Mouse (Mus musculus) hindbrain, embryonic 15.5 days (tissue): ENCODE measurements around the gene Cavin2. TPM values are rescaled to one million over a fixed set of nuclear protein-coding genes. Genes with fewer than 3 reads are reported as not detected.

Experiments used
- ATAC-seq: fragments of 200-750 bp; cut with Nextera tagmentation; 2 replicates; pipeline ENCODE4 v1.8.0; 2017; ENCODE audit warnings: low read depth, moderate number of reproducible peaks, moderate TSS enrichment; ENCODE audit not compliant: low FRiP score
- H3K27ac ChIP-seq: fragments of 300-500 bp; sonication (generic); replicated peaks from 2 replicates; pipeline ENCODE4 v1.5.1; 2015; ENCODE audit warnings: mild to moderate bottlenecking, inconsistent platforms
- H3K27me3 ChIP-seq: fragments of 300-500 bp; sonication (generic); 2 replicates; pipeline ENCODE4 v1.6.1; 2015; ENCODE audit warnings: control low read depth, inconsistent platforms
- H3K36me3 ChIP-seq: fragments of 300-500 bp; sonication (generic); 2 replicates; pipeline ENCODE4 v1.6.1; 2015; ENCODE audit warnings: control low read depth, inconsistent platforms
- H3K4me1 ChIP-seq: fragments of 300-500 bp; sonication (generic); replicated peaks from 2 replicates; pipeline ENCODE4 v1.6.1; 2015; ENCODE audit warnings: control low read depth, inconsistent platforms
- H3K4me2 ChIP-seq: fragments of 300-500 bp; sonication (generic); 2 replicates; pipeline ENCODE4 v1.6.1; 2015; ENCODE audit warnings: moderate library complexity, mild to moderate bottlenecking, inconsistent platforms
- H3K4me3 ChIP-seq: fragments of 300-500 bp; sonication (generic); 2 replicates; pipeline ENCODE4 v1.5.1; 2015; ENCODE audit warnings: mild to moderate bottlenecking, inconsistent platforms
- H3K9ac ChIP-seq: fragments of 300-500 bp; sonication (generic); 2 replicates; pipeline ENCODE4 v1.6.1; 2015; ENCODE audit warnings: inconsistent platforms
- H3K9me3 ChIP-seq: fragments of 300-500 bp; sonication (generic); 2 replicates; pipeline ENCODE4 v1.6.1; 2016; ENCODE audit warnings: control low read depth, inconsistent platforms
- WGBS: fragments of 180-500 bp; shearing (Covaris S2); methylation state at CpG from one replicate; pipeline ENCODE4 v1.1.7; 2015; 5-methylcytosine and 5-hydroxymethylcytosine counted together
- polyA plus RNA-seq: library from polyadenylated mRNA; unstranded; fragments of >200 nt; fragmentation: Nextera tagmentation; extraction: Ambion mirVana; gene quantifications from 2 replicates; pipeline ENCODE4 v1.2.1, GENCODE M21; 2015

Gene Cavin2
- polyA plus RNA-seq, 1 experiment from 2014 or later: 10.9 TPM

GRCm38 (mm10) chr1:51332986-51333385, 44.1 kb downstream of the Cavin2 start:
- Histone ChIP-seq H3K27me3 (no peaks in the 10 kb centered on the region), H3K9me3 (no peaks in the 10 kb centered on the region), H3K27ac (peak overlapping the region; percentile 59), H3K4me3 (peak overlapping the region; percentile 19; the same call in 1 of the 2 replicates), H3K4me2 (peak overlapping the region; percentile 47), H3K9ac (no peak overlapping the region), H3K36me3 (no peaks in the 10 kb centered on the region), H3K4me1 (peaks cover 23% of the 10 kb centered on the region)
- WGBS: 48% methylated on average over 6 of the region's 6 CpGs
- no peak for ATAC-seq

GRCm38 (mm10) chr1:51333557-51334285, 44.8 kb downstream of the Cavin2 start:
- Histone ChIP-seq H3K27ac (peak overlapping the region; percentile 72), H3K4me2 (peak overlapping the region; percentile 47), H3K9ac (peak overlapping the region; percentile 17), H3K4me1 (peaks cover 23% of the 10 kb centered on the region), H3K36me3 (no peaks in the 10 kb centered on the region), H3K4me3 (peak overlapping the region; percentile 19), H3K27me3 (no peaks in the 10 kb centered on the region), H3K9me3 (no peaks in the 10 kb centered on the region)
- WGBS: 18% methylated on average over 18 of the region's 18 CpGs
- peak; percentile 90 for ATAC-seq

GRCm38 (mm10) chr1:51334289-51334688, 45.4 kb downstream of the Cavin2 start:
- no peaks in the 10 kb centered on the region for H3K27me3 ChIP-seq
- peaks cover 23% of the 10 kb centered on the region for H3K4me1 ChIP-seq
- no peaks in the 10 kb centered on the region for H3K9me3 ChIP-seq
- no peak overlapping the region for H3K9ac ChIP-seq
- WGBS: 17% methylated on average over 6 of the region's 6 CpGs
- H3K27ac ChIP-seq: peak overlapping the region; percentile 72
- peak; percentile 82 for ATAC-seq
- H3K4me2 ChIP-seq: peak overlapping the region; percentile 47
- H3K4me3 ChIP-seq: no peak overlapping the region
- H3K36me3 ChIP-seq: no peaks in the 10 kb centered on the region

- H3K4me1 ChIP-seq: peaks cover 23% of the 10 kb centered on the region
- H3K9ac ChIP-seq: no peak overlapping the region
- H3K27ac ChIP-seq: no peak overlapping the region
- no peak overlapping the region for H3K4me2 ChIP-seq
- 88% methylated on average over 2 of the region's 2 CpGs for WGBS
- no peaks in the 10 kb centered on the region for H3K27me3 ChIP-seq
- no peak overlapping the region for H3K4me3 ChIP-seq
- ATAC-seq: no peak
- H3K36me3 ChIP-seq: no peaks in the 10 kb centered on the region
- H3K9me3 ChIP-seq: no peaks in the 10 kb centered on the region
These were observed 46.2 kb downstream of the Cavin2 start for GRCm38 (mm10) chr1:51335081-51335480.

GRCm38 (mm10) chr1:51344160-51344559, 55.2 kb downstream of the Cavin2 start:
- WGBS: 69% methylated on average over 3 of the region's 3 CpGs
- no peak overlapping the region for H3K9ac ChIP-seq
- no peaks in the 10 kb centered on the region for H3K27me3 ChIP-seq
- no peak overlapping the region for H3K4me3 ChIP-seq
- peaks cover 8% of the 10 kb centered on the region for H3K4me1 ChIP-seq
- no peak for ATAC-seq
- no peak overlapping the region for H3K27ac ChIP-seq
- no peak overlapping the region for H3K4me2 ChIP-seq
- no peaks in the 10 kb centered on the region for H3K9me3 ChIP-seq
- no peaks in the 10 kb centered on the region for H3K36me3 ChIP-seq

GRCm38 (mm10) chr1:51347596-51347995, 58.7 kb downstream of the Cavin2 start:
- Histone ChIP-seq H3K27ac (no peak overlapping the region), H3K27me3 (no peaks in the 10 kb centered on the region), H3K4me2 (no peak overlapping the region), H3K9me3 (no peaks in the 10 kb centered on the region), H3K36me3 (no peaks in the 10 kb centered on the region), H3K9ac (no peak overlapping the region), H3K4me3 (no peak overlapping the region), H3K4me1 (peaks cover 14% of the 10 kb centered on the region)
- no peak for ATAC-seq
- WGBS: 93% methylated on average over 3 of the region's 3 CpGs

GRCm38 (mm10) chr1:51348631-51349030, 59.7 kb downstream of the Cavin2 start:
- Histone ChIP-seq H3K27ac (no peak overlapping the region), H3K36me3 (no peaks in the 10 kb centered on the region), H3K9ac (no peak overlapping the region), H3K4me1 (peaks cover 14% of the 10 kb centered on the region), H3K4me2 (no peak overlapping the region), H3K4me3 (no peak overlapping the region), H3K9me3 (no peaks in the 10 kb centered on the region), H3K27me3 (no peaks in the 10 kb centered on the region)
- no peak for ATAC-seq
- WGBS: 64% methylated on average over 7 of the region's 7 CpGs

- ATAC-seq: peak; percentile 74
- Histone ChIP-seq H3K9me3 (no peaks in the 10 kb centered on the region), H3K9ac (0 out of 2 replicates have a peak overlapping the region, but pooled peaks have one; percentile 3), H3K4me1 (peaks cover 14% of the 10 kb centered on the region), H3K4me3 (no peak overlapping the region), H3K27ac (0 out of 2 replicates have a peak overlapping the region, but pooled peaks have one; percentile 3), H3K36me3 (no peaks in the 10 kb centered on the region), H3K4me2 (no peak overlapping the region), H3K27me3 (no peaks in the 10 kb centered on the region)
- 28% methylated on average over 7 of the region's 7 CpGs for WGBS
These were observed 60.5 kb downstream of the Cavin2 start for GRCm38 (mm10) chr1:51349291-51349967.

Other genes with a start within 250 kb of the Cavin2 start
- gene Nabp1, start 189.3 kb downstream of the Cavin2 start, polyA plus RNA-seq: 8.1 and 9.2 TPM in 2 replicates